25 mouse cellular contexts compared by ENCODE assay signal in the genomic region with DNA sequence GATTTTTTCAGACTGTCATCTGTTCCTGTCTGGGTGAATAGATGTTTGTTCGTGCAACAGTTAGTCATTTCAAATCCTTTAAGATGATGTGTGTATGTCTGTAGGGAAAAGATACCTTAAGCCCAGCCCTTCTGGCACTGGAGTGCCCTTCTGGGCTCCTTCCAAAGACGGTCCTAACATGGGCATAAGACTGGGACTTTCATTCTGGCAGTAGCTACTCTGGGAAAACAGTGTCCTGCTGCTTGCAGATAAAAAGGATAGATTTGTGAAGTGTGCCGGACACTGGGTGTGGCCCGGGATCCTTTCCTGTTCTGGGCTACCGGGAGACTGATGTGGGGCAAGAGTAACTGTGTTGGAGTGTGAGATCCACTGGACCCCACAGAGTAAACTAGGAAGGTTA. TPM values are rescaled to one million over a fixed set of nuclear protein-coding genes. Genes with fewer than 3 reads are reported as not detected.
DNase-seq lines count a peak whose midpoint lies in the region; ATAC-seq lines count a peak whose summit lies in the region.
"Had no signal": no experiment of that assay in that cellular context is flagged by ENCODE, and none has a peak within 500 bp of the region (broad histone marks: within the 10 kb centered on the region; RNA-seq: fewer than 3 reads in every experiment).

No protein-coding gene starts in this region.

- ATAC-seq in hindbrain, embryonic 15.5 days (ENCODE audit: low FRiP score, low read depth) = 0 out of 2 replicates have a peak, but pooled peaks have one; percentile 11
- no peak for ATAC-seq in hindbrain, embryonic 12.5 days (ENCODE audit: low FRiP score)
- ATAC-seq in heart, embryonic 12.5 days (ENCODE audit: insufficient number of reproducible peaks, low FRiP score) = no peak
- ATAC-seq: forebrain, embryonic 15.5 days; hindbrain, postnatal 0 days; midbrain, embryonic 16.5 days had no signal

- no peaks in the 10 kb centered on the region for H3K36me3 ChIP-seq in hindbrain, embryonic 15.5 days
- no peaks in the 10 kb centered on the region for H3K36me3 ChIP-seq in hindbrain, embryonic 12.5 days
- H3K36me3 ChIP-seq in heart, embryonic 12.5 days = no peaks in the 10 kb centered on the region
- H3K36me3 ChIP-seq: forebrain, embryonic 15.5 days had no signal

- H3K9ac ChIP-seq in hindbrain, embryonic 15.5 days = no peak overlapping the region
- no peak overlapping the region for H3K9ac ChIP-seq in hindbrain, embryonic 12.5 days
- 0 out of 2 replicates have a peak overlapping the region, but pooled peaks have one; percentile 29 for H3K9ac ChIP-seq in heart, embryonic 12.5 days
- H3K9ac ChIP-seq: forebrain, embryonic 15.5 days; liver, embryonic 14.5 days had no signal

- H3K27ac ChIP-seq in hindbrain, embryonic 15.5 days (replicated peaks) = no peak overlapping the region
- H3K27ac ChIP-seq in hindbrain, embryonic 12.5 days = no peak overlapping the region
- H3K27ac ChIP-seq in heart, embryonic 12.5 days (ENCODE audit: poor library complexity, severe bottlenecking) = peak overlapping the region; percentile 72
- H3K27ac ChIP-seq: forebrain, embryonic 15.5 days; hindbrain, postnatal 0 days; liver, embryonic 14.5 days had no signal

- WGBS in hindbrain, embryonic 15.5 days = 76% methylated on average over 5 of the region's 5 CpGs
- 78% methylated on average over 5 of the region's 5 CpGs for WGBS in hindbrain, embryonic 12.5 days
- 26% methylated on average over 5 of the region's 5 CpGs for WGBS in heart, embryonic 12.5 days

- H3K4me2 ChIP-seq in hindbrain, embryonic 15.5 days = no peak overlapping the region
- no peak overlapping the region for H3K4me2 ChIP-seq in hindbrain, embryonic 12.5 days (replicated peaks)
- H3K4me2 ChIP-seq in heart, embryonic 12.5 days = peak overlapping the region; percentile 24
- H3K4me2 ChIP-seq: forebrain, embryonic 15.5 days had no signal

- H3K4me1 ChIP-seq in hindbrain, embryonic 15.5 days (replicated peaks) = no peaks in the 10 kb centered on the region
- no peaks in the 10 kb centered on the region; the same call in 1 of the 2 replicates for H3K4me1 ChIP-seq in hindbrain, embryonic 12.5 days
- peaks cover 70% of the 10 kb centered on the region for H3K4me1 ChIP-seq in heart, embryonic 12.5 days (replicated peaks)
- H3K4me1 ChIP-seq: forebrain, embryonic 15.5 days had no signal

- H3K4me3 ChIP-seq in hindbrain, embryonic 15.5 days = no peak overlapping the region
- H3K4me3 ChIP-seq in hindbrain, embryonic 12.5 days = no peak overlapping the region
- H3K4me3 ChIP-seq in heart, embryonic 12.5 days = no peak overlapping the region
- H3K4me3 ChIP-seq: forebrain, embryonic 15.5 days had no signal

- DNase-seq in adipocyte (ENCODE audit: low spot score) = peak; percentile 48
- peak; percentile 49 for DNase-seq in heart, postnatal 4 days
- no peak for DNase-seq in adrenal gland, postnatal 4 days (ENCODE audit: low spot score in 2 of 2)
- DNase-seq in cerebellum, postnatal 14 days = no peak
- DNase-seq: adrenal gland, postnatal 10 days; cerebellum, adult 11 months; kidney, adult 11 months; right cerebral cortex, postnatal 4 days; thymus, postnatal 14 days had no signal

- no peaks in the 10 kb centered on the region for H3K9me3 ChIP-seq in hindbrain, embryonic 15.5 days
- H3K9me3 ChIP-seq in hindbrain, embryonic 12.5 days (replicated peaks) = no peaks in the 10 kb centered on the region
- H3K9me3 ChIP-seq in heart, embryonic 12.5 days (replicated peaks) = no peaks in the 10 kb centered on the region
- H3K9me3 ChIP-seq: forebrain, embryonic 15.5 days had no signal

- H3K27me3 ChIP-seq in hindbrain, embryonic 15.5 days = no peaks in the 10 kb centered on the region
- no peaks in the 10 kb centered on the region for H3K27me3 ChIP-seq in hindbrain, embryonic 12.5 days
- no peaks in the 10 kb centered on the region for H3K27me3 ChIP-seq in heart, embryonic 12.5 days (replicated peaks)
- H3K27me3 ChIP-seq: forebrain, embryonic 15.5 days; Patski had no signal

RNA-seq across cellular contexts. Expression of a gene that starts 7.2 kb away (rescaled TPM):
- 77.8 and 83.5 TPM in 2 replicates for polyA plus RNA-seq in hindbrain, embryonic 15.5 days (2015; fragmentation: Nextera tagmentation; extraction: Ambion mirVana)
- polyA plus RNA-seq in hindbrain, embryonic 12.5 days (2016; fragmentation: Nextera tagmentation; extraction: Ambion mirVana) = 79.7 and 83.8 TPM in 2 replicates
- 119 and 121 TPM in 2 replicates for polyA plus RNA-seq in heart, embryonic 12.5 days (2016; fragmentation: Nextera tagmentation; extraction: Ambion mirVana)
- 10 to 100 TPM; 46.5 to 50.5 TPM for total RNA-seq in heart, postnatal 4 days (2021)
- 10 to 100 TPM; 36.3 to 37.1 TPM for total RNA-seq in adrenal gland, postnatal 4 days (2021)

RNA-seq across cellular contexts. Expression of a gene that starts 35.8 kb away (rescaled TPM):
- polyA plus RNA-seq in hindbrain, embryonic 15.5 days (2015; fragmentation: Nextera tagmentation; extraction: Ambion mirVana) = not detected in 2 replicates
- not detected in 2 replicates for polyA plus RNA-seq in hindbrain, embryonic 12.5 days (2016; fragmentation: Nextera tagmentation; extraction: Ambion mirVana)
- not detected in 2 replicates for polyA plus RNA-seq in heart, embryonic 12.5 days (2016; fragmentation: Nextera tagmentation; extraction: Ambion mirVana)
- total RNA-seq in heart, postnatal 4 days (2021) = not detected
- 10 to 100 TPM in 1 of 2 experiments, not detected in 1; 54.8 TPM for total RNA-seq in adrenal gland, postnatal 4 days (2021)
- total RNA-seq: adrenal gland, postnatal 10 days; gastrocnemius, adult 18-20 months; granulocyte monocyte progenitor cell, adult 5-6 weeks; hindbrain, postnatal 0 days; layer of hippocampus, postnatal 25 days; left cerebral cortex, postnatal 25 days had no signal
- polyA plus RNA-seq: brain, embryonic 14.5 days; embryonic facial prominence, embryonic 14.5 days; forebrain, embryonic 15.5 days; hindbrain, postnatal 0 days; kidney, embryonic 16.5 days; limb, embryonic 14.5 days; liver, embryonic 14.5 days; midbrain, embryonic 16.5 days; Patski had no signal

RNA-seq across cellular contexts. Expression of a gene that starts 56.0 kb away (rescaled TPM):
- 0.18 TPM in 1 of 2 replicates, not detected in the other for polyA plus RNA-seq in hindbrain, embryonic 15.5 days (2015; fragmentation: Nextera tagmentation; extraction: Ambion mirVana)
- not detected in 2 replicates for polyA plus RNA-seq in hindbrain, embryonic 12.5 days (2016; fragmentation: Nextera tagmentation; extraction: Ambion mirVana)
- not detected in 2 replicates for polyA plus RNA-seq in heart, embryonic 12.5 days (2016; fragmentation: Nextera tagmentation; extraction: Ambion mirVana)
- total RNA-seq in heart, postnatal 4 days (2021) = not detected
- 1,000 to 10,000 TPM in 1 of 2 experiments, under 1 TPM in 1; 0.56 to 1,571 TPM for total RNA-seq in adrenal gland, postnatal 4 days (2021)
- total RNA-seq: adrenal gland, postnatal 10 days; granulocyte monocyte progenitor cell, adult 5-6 weeks; hindbrain, postnatal 0 days; layer of hippocampus, postnatal 25 days; left cerebral cortex, postnatal 25 days had no signal
- polyA plus RNA-seq: embryonic facial prominence, embryonic 14.5 days; forebrain, embryonic 15.5 days; kidney, embryonic 16.5 days; liver, embryonic 14.5 days; Patski had no signal

Comparison
In these comparisons a context has a peak if more than half of its experiments do, and no peak if none do; other contexts are left out.
1. DNase-seq: peak in adipocyte (single experiment) and heart, postnatal 4 days (single experiment); none in adrenal gland, postnatal 4 days (0 of 2) and cerebellum, postnatal 14 days (0 of 2).